Mouse (Mus musculus) MEL (cell line): ENCODE measurements around the gene Lipa.

Source experiments
- CTCF ChIP-seq, 3 experiments: IDR thresholded peaks in 2 of 3; conservative IDR thresholded peaks in 1 of 3; 2 replicates each; pipeline ENCODE4 v1.5.1; 2011 to 2012; ENCODE audit warnings: low read length in 3 of 3, low read depth in 2 of 3, mild to moderate bottlenecking in 2 of 3, improper control_type of control experiment in 1 of 3, inconsistent platforms in 1 of 3, mixed read lengths in 1 of 3, moderate library complexity in 1 of 3; ENCODE audit not compliant: control insufficient read depth in 1 of 3, insufficient read depth in 1 of 3, poor library complexity in 1 of 3, severe bottlenecking in 1 of 3
- GABPA ChIP-seq: IDR thresholded peaks from 2 replicates; pipeline ENCODE4 v1.6.1; 2012; ENCODE audit warnings: low read depth, mild to moderate bottlenecking, inconsistent platforms, low read length, improper control_type of control experiment, moderate library complexity

GRCm38 (mm10) chr19:34521978-34522377, 5.3 kb downstream of the Lipa start:
- TF ChIP-seq GABPA (no peak), CTCF (IDR thresholded peaks at IDR 0.05 in 2 of 3, conservative IDR thresholded peaks at IDR 0.05 in 1 of 3; ENCODE audit: control insufficient read depth in 1 of 3, insufficient read depth in 1 of 3, low read depth in 2 of 3, low read length in 3 of 3, poor library complexity in 1 of 3, severe bottlenecking in 1 of 3) (no peak)
